Mouse (Mus musculus): ENCODE data around the gene Krtap12-1.

DNA sequence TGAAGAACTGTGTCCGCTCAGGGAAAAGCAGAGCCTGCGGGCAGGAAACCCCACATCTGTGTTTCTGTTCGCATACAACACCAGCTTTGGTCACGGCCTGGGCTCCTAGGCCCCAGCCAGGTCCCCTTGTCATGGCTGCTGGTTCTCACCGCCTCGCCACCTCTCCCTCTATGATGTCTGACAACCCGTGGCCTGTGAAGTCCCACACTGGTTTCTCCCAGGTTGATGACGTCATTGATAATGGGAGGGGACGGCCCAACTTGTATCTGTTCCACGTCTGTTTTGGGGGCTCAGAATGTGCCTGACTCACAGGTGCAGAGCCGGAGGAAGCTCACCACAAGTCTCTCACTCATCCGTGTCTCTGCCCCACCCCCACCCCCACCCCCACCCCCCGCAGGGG is 46.6 kb upstream of the Krtap12-1 start:
- TF ChIP-seq CTCF (IDR thresholded peaks at IDR 0.05; ENCODE audit: extremely low read depth, insufficient read length, insufficient replicate concordance, low read depth, low read length) (no peak), POLR2A (IDR thresholded peaks at IDR 0.05; ENCODE audit: low read depth, low read length) (no peak)

Data from small intestine, adult 2 months (tissue).